Mouse (Mus musculus): Measurements from ENCODE around the gene Vmn2r44. TPM values are rescaled to one million over a fixed set of nuclear protein-coding genes. Genes with fewer than 3 reads are reported as not detected.
"Not testable (repeated sequence)": the region's sequence is repeated elsewhere in the genome, so short reads cannot be mapped to it uniquely, and the experiment has no call there.

Vmn2r44 gene
- not detected in 2 replicates for polyA plus RNA-seq (2015; fragmentation: Nextera tagmentation; extraction: Ambion mirVana)

DNA sequence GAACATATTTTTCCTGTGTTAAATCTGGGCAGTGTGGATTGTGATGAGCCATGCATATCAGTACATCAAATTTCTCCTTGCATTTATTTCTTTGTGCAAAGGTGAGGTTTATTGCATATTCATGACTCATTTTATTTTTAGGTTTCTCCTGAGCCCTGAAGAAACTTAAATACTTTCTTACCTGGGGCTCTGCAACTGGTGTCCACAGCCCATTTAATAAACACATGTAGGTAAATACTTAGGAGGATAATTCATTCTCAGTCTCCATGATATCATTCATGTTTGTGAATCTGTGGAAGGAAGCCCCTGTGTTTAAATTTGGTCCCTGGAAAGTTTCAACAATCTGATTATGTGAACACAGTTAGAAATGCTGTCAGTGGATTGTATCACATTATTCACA lies at the start of gene Vmn2r44:
Vmn2r44 (minus strand) TSS at position 101 of the 400 bp plus-strand sequence.
- H3K4me2 ChIP-seq; H3K9me3 ChIP-seq (replicated peaks); H3K4me3 ChIP-seq; H3K36me3 ChIP-seq (ENCODE audit: poor library complexity, severe bottlenecking); H3K27ac ChIP-seq; ATAC-seq; H3K9ac ChIP-seq; H3K4me1 ChIP-seq; H3K27me3 ChIP-seq: not testable (repeated sequence)

DNA sequence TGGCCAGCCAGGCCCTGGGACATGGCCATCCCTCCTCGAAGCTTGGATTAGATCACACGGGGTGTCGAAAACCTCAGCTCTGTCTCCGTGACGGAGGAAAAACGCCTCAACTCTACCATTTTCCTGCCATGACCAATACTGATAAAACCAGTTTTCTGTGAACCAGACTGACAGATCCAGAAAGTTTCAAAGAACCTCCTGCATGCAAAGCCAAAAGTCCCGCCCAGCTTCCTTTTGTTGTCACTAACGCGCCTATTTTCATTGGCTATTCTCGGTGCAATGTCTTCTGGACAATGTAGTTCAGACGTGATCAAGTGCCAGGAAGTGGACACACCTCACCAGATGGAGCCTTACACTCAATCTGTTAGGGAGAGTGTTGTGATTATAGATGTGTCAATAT lies 25.3 kb downstream of the Vmn2r44 start:
- H3K4me2 ChIP-seq; H3K27me3 ChIP-seq; H3K36me3 ChIP-seq (ENCODE audit: poor library complexity, severe bottlenecking); ATAC-seq; H3K27ac ChIP-seq; H3K9me3 ChIP-seq (replicated peaks); H3K4me3 ChIP-seq; H3K4me1 ChIP-seq; H3K9ac ChIP-seq: not testable (repeated sequence)
- 88% methylated on average over 11 of the region's 11 CpGs for WGBS

Other genes with a start within 250 kb of the Vmn2r44 start
- gene Vmn2r41, start 221.7 kb downstream of the Vmn2r44 start, polyA plus RNA-seq (2015; fragmentation: Nextera tagmentation; extraction: Ambion mirVana) = not detected in 2 replicates
- not detected in 2 replicates for gene Vmn2r42, start 183.0 kb downstream of the Vmn2r44 start, polyA plus RNA-seq (2015; fragmentation: Nextera tagmentation; extraction: Ambion mirVana)
- gene Vmn2r43, start 122.7 kb downstream of the Vmn2r44 start, polyA plus RNA-seq (2015; fragmentation: Nextera tagmentation; extraction: Ambion mirVana) = not detected in 2 replicates
- not detected in 2 replicates for gene Vmn2r45, start 105.7 kb upstream of the Vmn2r44 start, polyA plus RNA-seq (2015; fragmentation: Nextera tagmentation; extraction: Ambion mirVana)

Measured in forebrain, embryonic 13.5 days (tissue).